Mouse (Mus musculus): ENCODE results near the gene Mbtd1.

GRCm38 (mm10) chr11:93956159-93956558 is 70.5 kb downstream of the Mbtd1 start, which contains the start of gene Nme2:
- TF ChIP-seq CTCF (IDR thresholded peaks at IDR 0.05; ENCODE audit: low read depth, low read length) (no peak), EP300 (IDR thresholded peaks at IDR 0.05; ENCODE audit: insufficient read depth, low read depth, low read length) (no peak)

All from ES-Bruce4 (cell line).